Mouse (Mus musculus) erythroblast, adult 5-6 weeks (primary cell): ENCODE data around the gene Mum1. TPM values are rescaled to one million over a fixed set of nuclear protein-coding genes. Genes with fewer than 3 reads are reported as not detected.

Experiments used
- ATAC-seq: replicated peaks from 2 replicates; pipeline ENCODE4 v1.8.0; 2016; ENCODE audit warnings: moderate number of reproducible peaks, mild to moderate bottlenecking, moderate TSS enrichment, inconsistent platforms; ENCODE audit not compliant: poor library complexity, low FRiP score, severe bottlenecking
- total RNA-seq, 2 experiments: library from RNA; stranded (forward) in 1 of 2; stranded (reverse) in 1 of 2; fragments of 150-400 nt in 1 of 2; fragments of 200-764, 138-1000 nt in 1 of 2; gene quantifications; 2 replicates each; pipeline versions ENCODE4 v1.2.3 to v1.2.4; 2015 to 2017; ENCODE audit warnings: low replicate concordance in 2 of 2

Gene Mum1
- total RNA-seq, 2 experiments from 2014 or later: 4.4 to 14.7 TPM

DNA sequence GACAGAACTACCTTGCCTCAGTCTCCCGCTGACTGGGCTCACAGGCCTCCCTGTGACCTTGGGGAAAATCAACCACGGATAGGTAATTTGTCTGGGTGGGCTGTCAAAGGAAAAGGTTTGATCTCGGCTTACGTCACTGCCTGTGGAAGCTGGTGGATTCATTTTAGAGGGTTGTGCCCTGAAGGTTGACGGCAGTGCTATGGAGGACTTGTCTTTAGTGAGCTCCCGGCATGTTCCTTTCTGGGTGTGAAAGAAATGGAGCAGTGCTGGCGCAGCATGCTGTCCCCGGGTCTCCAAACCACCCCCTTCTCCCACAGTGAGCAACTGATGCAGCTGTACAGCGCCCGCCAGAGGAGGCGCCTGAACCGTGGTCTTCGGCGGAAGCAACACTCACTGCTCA, 67.1 kb downstream of the Mum1 start:
- ATAC-seq: no peak

Other genes starting within 250 kb of the Mum1 start
- 13.6 and 29.6 TPM in 2 replicates for gene Tmem259, start 242.1 kb upstream of the Mum1 start, total RNA-seq (2015; ENCODE audit: low replicate concordance)
- gene Tmem259, start 242.1 kb upstream of the Mum1 start, total RNA-seq (2017; ENCODE audit: low replicate concordance): 12.8 and 22.6 TPM in 2 replicates
- gene Cnn2, start 237.8 kb upstream of the Mum1 start, total RNA-seq (2015; ENCODE audit: low replicate concordance): 33.8 and 46.6 TPM in 2 replicates
- gene Cnn2, start 237.8 kb upstream of the Mum1 start, total RNA-seq (2017; ENCODE audit: low replicate concordance): 30.0 and 73.0 TPM in 2 replicates
- gene Abca7, start 229.9 kb upstream of the Mum1 start, total RNA-seq (2015; ENCODE audit: low replicate concordance): 14.4 and 18.2 TPM in 2 replicates
- gene Abca7, start 229.9 kb upstream of the Mum1 start, total RNA-seq (2017; ENCODE audit: low replicate concordance): 19.4 and 27.7 TPM in 2 replicates
- gene Arhgap45, start 209.8 kb upstream of the Mum1 start, total RNA-seq (2015; ENCODE audit: low replicate concordance): 23.1 and 31.6 TPM in 2 replicates
- gene Arhgap45, start 209.8 kb upstream of the Mum1 start, total RNA-seq (2017; ENCODE audit: low replicate concordance): 28.6 and 35.8 TPM in 2 replicates
- gene Polr2e, start 186.6 kb upstream of the Mum1 start, total RNA-seq (2015; ENCODE audit: low replicate concordance): 23.6 and 33.4 TPM in 2 replicates
- 4.5 and 9.9 TPM in 2 replicates for gene Polr2e, start 186.6 kb upstream of the Mum1 start, total RNA-seq (2017; ENCODE audit: low replicate concordance)
- 108 and 169 TPM in 2 replicates for gene Gpx4, start 179.3 kb upstream of the Mum1 start, total RNA-seq (2015; ENCODE audit: low replicate concordance)
- gene Gpx4, start 179.3 kb upstream of the Mum1 start, total RNA-seq (2017; ENCODE audit: low replicate concordance): 96.3 and 123 TPM in 2 replicates
- 9.2 and 12.5 TPM in 2 replicates for gene Sbno2, start 120.9 kb upstream of the Mum1 start, total RNA-seq (2015; ENCODE audit: low replicate concordance)
- 17.1 and 20.9 TPM in 2 replicates for gene Sbno2, start 120.9 kb upstream of the Mum1 start, total RNA-seq (2017; ENCODE audit: low replicate concordance)
- gene Stk11, start 110.6 kb upstream of the Mum1 start, total RNA-seq (2015; ENCODE audit: low replicate concordance): 47.7 and 60.0 TPM in 2 replicates
- 152 and 195 TPM in 2 replicates for gene Stk11, start 110.6 kb upstream of the Mum1 start, total RNA-seq (2017; ENCODE audit: low replicate concordance)
- gene Atp5d, start 87.8 kb upstream of the Mum1 start, total RNA-seq (2015; ENCODE audit: low replicate concordance): 43.3 and 48.8 TPM in 2 replicates
- gene Atp5d, start 87.8 kb upstream of the Mum1 start, total RNA-seq (2017; ENCODE audit: low replicate concordance): 12.1 and 17.3 TPM in 2 replicates
- not detected in 2 replicates for gene Cbarp, start 85.6 kb upstream of the Mum1 start, total RNA-seq (2015; ENCODE audit: low replicate concordance)
- gene Cbarp, start 85.6 kb upstream of the Mum1 start, total RNA-seq (2017; ENCODE audit: low replicate concordance): not detected in 2 replicates
- gene Midn, start 78.2 kb upstream of the Mum1 start, total RNA-seq (2015; ENCODE audit: low replicate concordance): 5.0 and 7.7 TPM in 2 replicates
- 3.9 and 7.4 TPM in 2 replicates for gene Midn, start 78.2 kb upstream of the Mum1 start, total RNA-seq (2017; ENCODE audit: low replicate concordance)
- 3.6 and 3.7 TPM in 2 replicates for gene Cirbp, start 60.4 kb upstream of the Mum1 start, total RNA-seq (2015; ENCODE audit: low replicate concordance)
- gene Cirbp, start 60.4 kb upstream of the Mum1 start, total RNA-seq (2017; ENCODE audit: low replicate concordance): 14.6 and 16.3 TPM in 2 replicates
- gene 1600002K03Rik, start 53.5 kb upstream of the Mum1 start, total RNA-seq (2015; ENCODE audit: low replicate concordance): 7.5 TPM in 1 of 2 replicates, not detected in the other
- gene 1600002K03Rik, start 53.5 kb upstream of the Mum1 start, total RNA-seq (2017; ENCODE audit: low replicate concordance): 5.9 TPM in 1 of 2 replicates, not detected in the other
- gene Efna2, start 47.0 kb upstream of the Mum1 start, total RNA-seq (2015; ENCODE audit: low replicate concordance): not detected in 2 replicates
- not detected in 2 replicates for gene Efna2, start 47.0 kb upstream of the Mum1 start, total RNA-seq (2017; ENCODE audit: low replicate concordance)
- 25.7 and 25.9 TPM in 2 replicates for gene Ndufs7, start 22.7 kb downstream of the Mum1 start, total RNA-seq (2015; ENCODE audit: low replicate concordance)
- gene Ndufs7, start 22.7 kb downstream of the Mum1 start, total RNA-seq (2017; ENCODE audit: low replicate concordance): 13.0 and 14.2 TPM in 2 replicates
- not detected in 2 replicates for gene Gamt, start 34.6 kb downstream of the Mum1 start, total RNA-seq (2015; ENCODE audit: low replicate concordance)
- gene Gamt, start 34.6 kb downstream of the Mum1 start, total RNA-seq (2017; ENCODE audit: low replicate concordance): 0.77 TPM in 1 of 2 replicates, not detected in the other
- 13.8 and 17.1 TPM in 2 replicates for gene Dazap1, start 35.1 kb downstream of the Mum1 start, total RNA-seq (2015; ENCODE audit: low replicate concordance)
- gene Dazap1, start 35.1 kb downstream of the Mum1 start, total RNA-seq (2017; ENCODE audit: low replicate concordance): 29.8 and 35.3 TPM in 2 replicates
- gene Rps15, start 66.0 kb downstream of the Mum1 start, total RNA-seq (2015; ENCODE audit: low replicate concordance): 509 and 541 TPM in 2 replicates
- 422 and 457 TPM in 2 replicates for gene Rps15, start 66.0 kb downstream of the Mum1 start, total RNA-seq (2017; ENCODE audit: low replicate concordance)
- gene Apc2, start 69.5 kb downstream of the Mum1 start, total RNA-seq (2015; ENCODE audit: low replicate concordance): not detected in 2 replicates
- 0.09 and 0.14 TPM in 2 replicates for gene Apc2, start 69.5 kb downstream of the Mum1 start, total RNA-seq (2017; ENCODE audit: low replicate concordance)
- 6.1 and 12.7 TPM in 2 replicates for gene 2310011J03Rik, start 94.1 kb downstream of the Mum1 start, total RNA-seq (2015; ENCODE audit: low replicate concordance)
- 3.5 and 3.7 TPM in 2 replicates for gene 2310011J03Rik, start 94.1 kb downstream of the Mum1 start, total RNA-seq (2017; ENCODE audit: low replicate concordance)
- gene Pcsk4, start 103.1 kb downstream of the Mum1 start, total RNA-seq (2015; ENCODE audit: low replicate concordance): 1.0 TPM in 1 of 2 replicates, not detected in the other
- gene Pcsk4, start 103.1 kb downstream of the Mum1 start, total RNA-seq (2017; ENCODE audit: low replicate concordance): not detected in 2 replicates
- 1.7 and 6.0 TPM in 2 replicates for gene Reep6, start 103.5 kb downstream of the Mum1 start, total RNA-seq (2015; ENCODE audit: low replicate concordance)
- gene Reep6, start 103.5 kb downstream of the Mum1 start, total RNA-seq (2017; ENCODE audit: low replicate concordance): 2.0 and 4.5 TPM in 2 replicates
- gene Adamtsl5, start 122.0 kb downstream of the Mum1 start, total RNA-seq (2015; ENCODE audit: low replicate concordance): 0.21 and 0.77 TPM in 2 replicates
- gene Adamtsl5, start 122.0 kb downstream of the Mum1 start, total RNA-seq (2017; ENCODE audit: low replicate concordance): 0.17 TPM in 1 of 2 replicates, not detected in the other
- gene Plk5, start 130.0 kb downstream of the Mum1 start, total RNA-seq (2015; ENCODE audit: low replicate concordance): not detected in 2 replicates
- gene Plk5, start 130.0 kb downstream of the Mum1 start, total RNA-seq (2017; ENCODE audit: low replicate concordance): not detected in 2 replicates
- gene Mex3d, start 161.2 kb downstream of the Mum1 start, total RNA-seq (2015; ENCODE audit: low replicate concordance): 1.5 TPM in 1 of 2 replicates, not detected in the other
- gene Mex3d, start 161.2 kb downstream of the Mum1 start, total RNA-seq (2017; ENCODE audit: low replicate concordance): 0.51 and 0.70 TPM in 2 replicates
- gene Mbd3, start 173.1 kb downstream of the Mum1 start, total RNA-seq (2015; ENCODE audit: low replicate concordance): 11.9 and 38.4 TPM in 2 replicates
- gene Mbd3, start 173.1 kb downstream of the Mum1 start, total RNA-seq (2017; ENCODE audit: low replicate concordance): 10.5 and 21.3 TPM in 2 replicates
- 38.2 and 42.4 TPM in 2 replicates for gene Uqcr11, start 180.4 kb downstream of the Mum1 start, total RNA-seq (2015; ENCODE audit: low replicate concordance)
- 56.0 and 60.8 TPM in 2 replicates for gene Uqcr11, start 180.4 kb downstream of the Mum1 start, total RNA-seq (2017; ENCODE audit: low replicate concordance)
- gene Tcf3, start 207.2 kb downstream of the Mum1 start, total RNA-seq (2015; ENCODE audit: low replicate concordance): 30.7 and 31.1 TPM in 2 replicates
- 27.9 and 39.6 TPM in 2 replicates for gene Tcf3, start 207.2 kb downstream of the Mum1 start, total RNA-seq (2017; ENCODE audit: low replicate concordance)